Mouse (Mus musculus) stomach, embryonic 15.5 days (tissue): ENCODE results near the gene Itpkc. TPM values are rescaled to one million over a fixed set of nuclear protein-coding genes. Genes with fewer than 3 reads are reported as not detected.

Experiments used
- ATAC-seq: fragments of 200-750 bp; cut with Nextera tagmentation; 2 replicates; pipeline ENCODE4 v1.8.0; 2017; ENCODE audit warnings: low read depth, moderate number of reproducible peaks, moderate TSS enrichment; ENCODE audit not compliant: insufficient read depth, low FRiP score
- H3K27ac ChIP-seq: fragments of 300-500 bp; sonication (generic); 2 replicates; pipeline ENCODE4 v1.5.1; 2015; ENCODE audit warnings: mild to moderate bottlenecking, inconsistent platforms
- H3K27me3 ChIP-seq: fragments of 300-500 bp; sonication (generic); replicated peaks from 2 replicates; pipeline ENCODE4 v1.6.1; 2015; ENCODE audit warnings: inconsistent platforms
- H3K36me3 ChIP-seq: fragments of 300-500 bp; sonication (generic); 2 replicates; pipeline ENCODE4 v1.6.1; 2015; ENCODE audit warnings: inconsistent platforms
- H3K4me1 ChIP-seq: fragments of 300-500 bp; sonication (generic); 2 replicates; pipeline ENCODE4 v1.6.1; 2015; ENCODE audit warnings: inconsistent platforms
- H3K4me2 ChIP-seq: fragments of 300-500 bp; sonication (generic); 2 replicates; pipeline ENCODE4 v1.6.1; 2015; ENCODE audit warnings: mild to moderate bottlenecking, inconsistent platforms
- H3K4me3 ChIP-seq: fragments of 300-500 bp; sonication (generic); replicated peaks from 2 replicates; pipeline ENCODE4 v1.5.1; 2015; ENCODE audit warnings: inconsistent platforms
- H3K9ac ChIP-seq: fragments of 300-500 bp; sonication (generic); 2 replicates; pipeline ENCODE4 v1.6.1; 2015; ENCODE audit warnings: inconsistent platforms
- H3K9me3 ChIP-seq: fragments of 300-500 bp; sonication (generic); 2 replicates; pipeline ENCODE4 v1.6.1; 2016; ENCODE audit warnings: inconsistent platforms
- WGBS: fragments of 180-500 bp; shearing (Covaris S2); methylation state at CpG from one replicate; pipeline ENCODE4 v1.1.7; 2015; 5-methylcytosine and 5-hydroxymethylcytosine counted together
- polyA plus RNA-seq: library from polyadenylated mRNA; unstranded; fragments of >200 nt; fragmentation: Nextera tagmentation; extraction: Ambion mirVana; gene quantifications from 2 replicates; pipeline ENCODE4 v1.2.1, GENCODE M21; 2015

Gene Itpkc
- polyA plus RNA-seq, 1 experiment from 2014 or later: 8.8 TPM

DNA sequence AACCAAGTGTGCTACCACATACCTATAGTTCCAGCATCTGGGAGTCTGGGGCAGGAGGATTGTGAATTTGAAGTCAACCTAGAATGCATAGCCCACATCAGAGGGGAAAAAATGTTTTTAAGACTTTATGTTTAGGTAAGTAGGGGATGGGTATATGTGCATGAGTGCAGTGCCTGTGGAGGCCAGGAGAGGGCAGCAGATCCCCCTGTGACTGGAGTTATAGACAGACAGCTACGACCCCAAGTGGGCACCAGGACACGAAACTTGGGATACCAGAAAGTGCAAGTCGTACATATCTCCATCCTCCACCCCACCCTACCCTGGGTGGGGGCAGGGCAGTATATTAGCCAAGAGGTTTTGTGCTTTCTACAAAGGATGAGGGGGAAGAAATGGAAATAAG lies 43.5 kb downstream of the Itpkc start:
- Histone ChIP-seq H3K4me2 (no peak overlapping the region), H3K27me3 (no peaks in the 10 kb centered on the region), H3K36me3 (peaks cover 54% of the 10 kb centered on the region), H3K9ac (no peak overlapping the region), H3K4me1 (no peaks in the 10 kb centered on the region), H3K27ac (no peak overlapping the region), H3K4me3 (no peak overlapping the region), H3K9me3 (no peaks in the 10 kb centered on the region)
- WGBS: 55% methylated on average over 3 of the region's 3 CpGs
- no peak for ATAC-seq

DNA sequence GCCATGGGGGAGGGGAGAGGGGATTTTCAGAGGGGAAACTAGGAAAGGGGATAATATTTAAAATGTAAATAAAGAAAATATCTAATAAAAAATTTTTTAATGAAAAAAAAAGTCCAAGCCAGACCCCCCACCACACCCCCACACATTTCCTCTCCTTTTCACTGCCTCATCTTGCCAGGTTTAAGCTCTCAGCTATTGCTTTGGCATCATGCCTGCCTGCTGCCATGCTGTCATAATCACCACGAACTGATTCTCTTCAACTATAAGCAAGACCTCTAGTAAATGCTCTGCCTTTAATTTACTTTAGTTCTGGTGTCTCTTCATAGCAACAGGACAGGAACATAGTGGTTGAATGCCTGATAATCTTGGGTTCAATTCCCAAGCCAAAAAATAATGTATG lies 46.0 kb downstream of the Itpkc start:
- WGBS: 69% methylated on average over 1 of the region's 1 CpGs
- Histone ChIP-seq H3K9ac (no peak overlapping the region), H3K4me1 (peaks cover 11% of the 10 kb centered on the region; the same call in 1 of the 2 replicates), H3K27ac (no peak overlapping the region), H3K27me3 (no peaks in the 10 kb centered on the region), H3K4me3 (no peak overlapping the region), H3K9me3 (no peaks in the 10 kb centered on the region), H3K36me3 (peaks cover 31% of the 10 kb centered on the region), H3K4me2 (no peak overlapping the region)
- no peak for ATAC-seq

GRCm38 (mm10) chr7:27180837-27181695 lies 47.4 kb downstream of the Itpkc start, which contains the start of the genes Gm21983 and Mia:
Gm21983 (minus strand) TSS chr7:27181086.
Mia (minus strand) TSS chr7:27181157.
- no peak within 1 kb of the TSS for H3K4me3 ChIP-seq
- 64% methylated on average over 14 of the region's 14 CpGs for WGBS
- H3K4me1 ChIP-seq: peaks cover 11% of the 10 kb centered on the region; the same call in 1 of the 2 replicates
- no peak within 1 kb of the TSS for H3K9ac ChIP-seq
- peaks cover 22% of the 10 kb centered on the region for H3K36me3 ChIP-seq
- H3K27ac ChIP-seq: peak within 1 kb of the TSS; percentile 67
- H3K27me3 ChIP-seq: no peaks in the 10 kb centered on the region
- ATAC-seq: no peak
- H3K9me3 ChIP-seq: no peaks in the 10 kb centered on the region
- no peak within 1 kb of the TSS for H3K4me2 ChIP-seq

DNA sequence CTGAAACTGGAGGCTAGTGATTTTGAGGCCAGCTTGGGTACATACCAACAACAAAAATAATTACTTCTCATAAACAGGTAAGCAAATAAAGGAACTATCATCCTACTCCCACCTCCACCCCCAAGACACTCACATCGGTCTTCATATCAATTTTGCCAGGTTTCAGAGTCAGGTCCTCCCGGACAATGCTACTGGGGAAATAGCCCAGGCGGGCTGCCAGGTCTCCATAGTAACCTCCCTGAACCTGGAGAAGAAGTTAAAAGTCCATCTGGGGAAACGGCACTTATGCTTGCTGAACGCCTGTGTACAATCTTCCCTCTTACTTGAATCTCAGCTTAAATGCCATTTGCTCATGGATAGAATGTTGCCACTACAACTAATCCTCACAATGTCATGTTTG lies 48.4 kb downstream of the Itpkc start:
- no peak overlapping the region for H3K4me2 ChIP-seq
- 0 out of 2 replicates have a peak overlapping the region, but pooled peaks have one; percentile 67 for H3K27ac ChIP-seq
- 49% methylated on average over 5 of the region's 5 CpGs for WGBS

GRCm38 (mm10) chr7:27179217-27179918 lies 49.1 kb downstream of the Itpkc start:
- no peaks in the 10 kb centered on the region for H3K27me3 ChIP-seq
- 41% methylated on average over 16 of the region's 16 CpGs for WGBS
- no peak overlapping the region for H3K9ac ChIP-seq
- peaks cover 7% of the 10 kb centered on the region; the same call in 1 of the 2 replicates for H3K36me3 ChIP-seq
- peak overlapping the region; percentile 98 for H3K27ac ChIP-seq
- no peaks in the 10 kb centered on the region for H3K9me3 ChIP-seq
- ATAC-seq: no peak
- peak overlapping the region; percentile 85 for H3K4me3 ChIP-seq
- peaks cover 11% of the 10 kb centered on the region; the same call in 1 of the 2 replicates for H3K4me1 ChIP-seq
- peak overlapping the region; percentile 64 for H3K4me2 ChIP-seq

More for the DNA sequence above, 48.4 kb downstream of the Itpkc start:
- Histone ChIP-seq H3K9ac (no peak overlapping the region), H3K4me1 (peaks cover 11% of the 10 kb centered on the region; the same call in 1 of the 2 replicates), H3K4me3 (no peak overlapping the region), H3K9me3 (no peaks in the 10 kb centered on the region), H3K36me3 (peaks cover 12% of the 10 kb centered on the region), H3K27me3 (no peaks in the 10 kb centered on the region)
- ATAC-seq: no peak

GRCm38 (mm10) chr7:27178324-27179216 lies 49.9 kb downstream of the Itpkc start, which contains the start of gene Rab4b:
Rab4b (minus strand) TSS chr7:27178896.
- ATAC-seq: peak; percentile 97
- peaks cover 11% of the 10 kb centered on the region; the same call in 1 of the 2 replicates for H3K4me1 ChIP-seq
- under 1% methylated on average over 51 of the region's 53 CpGs for WGBS
- H3K4me2 ChIP-seq: peak within 1 kb of the TSS; percentile 64
- H3K27ac ChIP-seq: peak within 1 kb of the TSS; percentile 98
- H3K36me3 ChIP-seq: 0 out of 2 replicates have a peak, but pooled peaks cover 8% of the 10 kb centered on the region
- peak within 1 kb of the TSS; percentile 41; the same call in 1 of the 2 replicates for H3K9ac ChIP-seq
- no peaks in the 10 kb centered on the region for H3K27me3 ChIP-seq
- no peaks in the 10 kb centered on the region for H3K9me3 ChIP-seq
- peak within 1 kb of the TSS; percentile 85 for H3K4me3 ChIP-seq

- 13% methylated on average over 4 of the region's 4 CpGs for WGBS
- no peaks in the 10 kb centered on the region for H3K27me3 ChIP-seq
- ATAC-seq: no peak
Measured at GRCm38 (mm10) chr7:27177942-27178323, 50.5 kb downstream of the Itpkc start.

GRCm38 (mm10) chr7:27174896-27175295 lies 53.6 kb downstream of the Itpkc start:
- no peak for ATAC-seq

More at GRCm38 (mm10) chr7:27177942-27178323, 50.5 kb downstream of the Itpkc start:
- H3K9me3 ChIP-seq: no peaks in the 10 kb centered on the region
- H3K4me2 ChIP-seq: peak overlapping the region; percentile 62
- H3K27ac ChIP-seq: peak overlapping the region; percentile 98
- 0 out of 2 replicates have a peak, but pooled peaks cover 5% of the 10 kb centered on the region for H3K36me3 ChIP-seq
- peaks cover 11% of the 10 kb centered on the region; the same call in 1 of the 2 replicates for H3K4me1 ChIP-seq
- H3K4me3 ChIP-seq: peak overlapping the region; percentile 85
- H3K9ac ChIP-seq: no peak overlapping the region; the same call in 1 of the 2 replicates

DNA sequence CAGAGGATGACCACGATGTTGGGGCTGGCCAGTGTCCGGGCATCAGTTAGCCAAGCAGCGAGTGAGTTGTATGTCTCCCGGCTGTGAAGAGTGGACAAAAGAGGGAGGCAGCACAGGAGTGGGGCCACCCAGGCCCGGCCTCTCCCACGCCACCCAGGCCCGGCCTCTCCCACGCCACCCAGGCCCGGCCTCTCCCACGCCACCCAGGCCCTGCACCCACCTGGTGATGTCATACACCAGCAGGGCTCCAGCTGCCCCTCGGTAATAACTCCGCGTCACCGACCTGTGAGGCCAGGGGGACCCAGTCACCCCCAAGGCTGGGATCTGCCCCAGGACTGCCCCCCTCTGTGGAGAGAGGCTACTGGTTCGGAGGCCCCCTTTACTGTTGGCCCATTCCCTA lies 54.0 kb downstream of the Itpkc start:
- Histone ChIP-seq H3K4me2 (no peak overlapping the region), H3K9me3 (no peaks in the 10 kb centered on the region), H3K36me3 (peaks cover 17% of the 10 kb centered on the region), H3K4me3 (no peak overlapping the region), H3K9ac (no peak overlapping the region), H3K4me1 (peaks cover 9% of the 10 kb centered on the region; the same call in 1 of the 2 replicates), H3K27me3 (no peaks in the 10 kb centered on the region), H3K27ac (no peak overlapping the region)
- no peak for ATAC-seq
- WGBS: 94% methylated on average over 15 of the region's 15 CpGs

More at GRCm38 (mm10) chr7:27174896-27175295, 53.6 kb downstream of the Itpkc start:
- H3K36me3 ChIP-seq: peaks cover 17% of the 10 kb centered on the region
- 93% methylated on average over 7 of the region's 7 CpGs for WGBS
- H3K27ac ChIP-seq: no peak overlapping the region
- no peak overlapping the region for H3K4me2 ChIP-seq
- H3K9me3 ChIP-seq: no peaks in the 10 kb centered on the region
- H3K4me1 ChIP-seq: peaks cover 11% of the 10 kb centered on the region; the same call in 1 of the 2 replicates
- H3K9ac ChIP-seq: no peak overlapping the region
- H3K27me3 ChIP-seq: no peaks in the 10 kb centered on the region
- H3K4me3 ChIP-seq: no peak overlapping the region

- no peak overlapping the region for H3K9ac ChIP-seq
- no peak for ATAC-seq
- H3K36me3 ChIP-seq: peaks cover 17% of the 10 kb centered on the region
- no peaks in the 10 kb centered on the region for H3K27me3 ChIP-seq
- 93% methylated on average over 3 of the region's 3 CpGs for WGBS
- H3K4me2 ChIP-seq: no peak overlapping the region
- H3K9me3 ChIP-seq: no peaks in the 10 kb centered on the region
- no peak overlapping the region for H3K4me3 ChIP-seq
- H3K27ac ChIP-seq: no peak overlapping the region
- peaks cover 7% of the 10 kb centered on the region; the same call in 1 of the 2 replicates for H3K4me1 ChIP-seq
Measured at GRCm38 (mm10) chr7:27170981-27171380, 57.5 kb downstream of the Itpkc start.

DNA sequence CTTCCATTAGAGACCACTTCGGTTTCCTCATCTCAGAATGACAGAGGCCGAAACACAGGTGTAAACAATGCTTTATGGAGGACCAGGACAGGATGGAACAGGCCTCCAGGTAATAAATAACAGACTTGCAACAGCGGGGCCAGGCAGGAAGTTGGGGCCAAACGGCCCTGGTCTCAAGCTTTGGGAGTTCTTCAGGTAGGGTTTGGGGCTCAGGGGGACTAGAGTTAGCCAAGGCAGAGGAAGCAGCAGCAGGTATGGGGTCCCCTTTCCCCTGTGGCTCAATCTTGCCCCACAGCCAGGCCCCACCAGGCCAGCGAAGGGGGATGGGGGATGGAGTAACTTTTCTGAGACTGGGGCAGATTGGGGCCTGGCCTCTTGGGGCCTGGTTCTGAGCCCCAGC lies 60.1 kb downstream of the Itpkc start:
- 83% methylated on average over 5 of the region's 5 CpGs for WGBS
- Histone ChIP-seq H3K27me3 (no peaks in the 10 kb centered on the region), H3K4me3 (no peak overlapping the region), H3K27ac (no peak overlapping the region), H3K9ac (no peak overlapping the region), H3K4me1 (peaks cover 30% of the 10 kb centered on the region), H3K4me2 (no peak overlapping the region), H3K36me3 (peaks cover 22% of the 10 kb centered on the region), H3K9me3 (no peaks in the 10 kb centered on the region)
- no peak for ATAC-seq
